Mouse (Mus musculus) thymus, adult 2 months (tissue): Measurements from ENCODE around the gene Syne1.

Source experiments
- CTCF ChIP-seq: fragments of 200-500 bp; IDR thresholded peaks from 2 replicates; pipeline ENCODE4 v1.5.1; 2012; ENCODE audit warnings: mild to moderate bottlenecking, control low read depth, low read length, moderate library complexity, borderline replicate concordance; ENCODE audit not compliant: control insufficient read depth, poor library complexity, insufficient read depth; ENCODE audit errors: extremely low read depth
- POLR2A ChIP-seq: fragments of 200-500 bp; IDR thresholded peaks from 2 replicates; pipeline ENCODE4 v1.6.1; 2012; ENCODE audit warnings: mild to moderate bottlenecking, low read length, control low read depth, moderate library complexity; ENCODE audit not compliant: control insufficient read depth, poor library complexity, insufficient read depth; ENCODE audit errors: extremely low read depth

- no peak for TF ChIP-seq POLR2A
- no peak for TF ChIP-seq CTCF
These were observed 465.0 kb downstream of the Syne1 start for GRCm38 (mm10) chr10:5086329-5086728.
